8 mouse cellular contexts compared by ENCODE assay signal in genomic region chr11:72411093-72411921, GRCm38 (mm10). TPM values are rescaled to one million over a fixed set of nuclear protein-coding genes. Genes with fewer than 3 reads are reported as not detected.
DNase-seq lines count a peak whose midpoint lies in the region; ATAC-seq lines count a peak whose summit lies in the region.

Smtnl2 (minus strand) TSS chr11:72411713.

- no peak within 1 kb of the TSS for H3K27ac ChIP-seq in forebrain, embryonic 14.5 days (ENCODE audit: low read depth, low read length)
- H3K27ac ChIP-seq in lung, embryonic 15.5 days: peak within 1 kb of the TSS; percentile 91

- intact Hi-C loops in heart, postnatal 10 days (cut with DNase I): loop anchor here (1.0 to 2.0 kb wide), 2 partner anchors 15 to 17 kb away; no protein-coding TSS in a partner anchor

- H3K9ac ChIP-seq in forebrain, embryonic 14.5 days (ENCODE audit: low read length): peak within 1 kb of the TSS; percentile 67
- peak within 1 kb of the TSS; percentile 96 for H3K9ac ChIP-seq in lung, embryonic 15.5 days

- WGBS in forebrain, embryonic 14.5 days: under 1% methylated on average over 81 of the region's 86 CpGs
- under 1% methylated on average over 79 of the region's 86 CpGs for WGBS in lung, embryonic 15.5 days

- peak within 1 kb of the TSS; percentile 49 for H3K4me3 ChIP-seq in forebrain, embryonic 14.5 days (ENCODE audit: low read depth, low read length)
- H3K4me3 ChIP-seq in lung, embryonic 15.5 days: peak within 1 kb of the TSS; percentile 95

- no peaks in the 10 kb centered on the region for H3K36me3 ChIP-seq in forebrain, embryonic 14.5 days (ENCODE audit: control insufficient read depth, insufficient read depth, low read length)
- H3K36me3 ChIP-seq in lung, embryonic 15.5 days: no peaks in the 10 kb centered on the region

- H3K4me2 ChIP-seq in forebrain, embryonic 14.5 days (ENCODE audit: low read length): peak within 1 kb of the TSS; percentile 99
- H3K4me2 ChIP-seq in lung, embryonic 15.5 days: peak within 1 kb of the TSS; percentile 95

- peak; percentile 90 for ATAC-seq in forebrain, embryonic 14.5 days
- ATAC-seq in lung, embryonic 15.5 days (ENCODE audit: borderline replicate concordance, extremely low read depth, low FRiP score, low TSS enrichment): peak; percentile 95

- peak; percentile 35 for DNase-seq in layer of hippocampus, adult 11-12 months (ENCODE audit: low spot score)
- DNase-seq in layer of hippocampus, adult 9-10 months (ENCODE audit: low spot score): no peak
- peak; percentile 74 for DNase-seq in forebrain, embryonic 14.5 days (ENCODE audit: low spot score)
- DNase-seq in heart, postnatal 10 days: peak; percentile 93 to 95
- DNase-seq in kidney, postnatal 36 days: peak; percentile 94 to 97
- DNase-seq in ovary, postnatal 10 days (ENCODE audit: low spot score): peak; percentile 72
- peak; percentile 43 for DNase-seq in thymus, postnatal 25 days

- H3K4me1 ChIP-seq in forebrain, embryonic 14.5 days (ENCODE audit: control insufficient read depth, insufficient read depth, low read length): 0 out of 2 replicates have a peak, but pooled peaks cover 7% of the 10 kb centered on the region
- H3K4me1 ChIP-seq in lung, embryonic 15.5 days: peaks cover 58% of the 10 kb centered on the region

- no peaks in the 10 kb centered on the region for H3K9me3 ChIP-seq in forebrain, embryonic 14.5 days (replicated peaks; ENCODE audit: control insufficient read depth, low read length)
- H3K9me3 ChIP-seq in lung, embryonic 15.5 days: no peaks in the 10 kb centered on the region

- H3K27me3 ChIP-seq in forebrain, embryonic 14.5 days (replicated peaks; ENCODE audit: control insufficient read depth, insufficient read depth, low read length): no peaks in the 10 kb centered on the region; the same call in 1 of the 2 replicates
- H3K27me3 ChIP-seq in lung, embryonic 15.5 days: no peaks in the 10 kb centered on the region

RNA-seq across cellular contexts. Expression of gene Smtnl2, which starts in this region (rescaled TPM):
- polyA plus RNA-seq in forebrain, embryonic 14.5 days (2014; fragmentation: Nextera tagmentation; extraction: Ambion mirVana): 1.4 and 1.6 TPM in 2 replicates
- total RNA-seq in heart, postnatal 10 days (2021): 10 to 100 TPM; 39.0 to 40.9 TPM
- polyA plus RNA-seq in lung, embryonic 15.5 days (2015; fragmentation: Nextera tagmentation; extraction: Ambion mirVana): 156 and 158 TPM in 2 replicates

Comparison
In these comparisons a context has a peak if more than half of its experiments do, and no peak if none do; other contexts are left out.
1. RNA of gene Smtnl2 (polyA plus RNA-seq): 156 to 158 TPM in lung, embryonic 15.5 days; 1.4 to 1.6 TPM in forebrain, embryonic 14.5 days; every median in the first group is over 10 times any median in the second.